Mouse (Mus musculus) frontal cortex, postnatal 10 days (tissue): ENCODE data around the gene Ddx55.

Experiments used
- DNase-seq, 2 experiments: peaks; one replicate each; pipeline ENCODE4 v3.0.0; 2022; ENCODE audit warnings: low spot score in 2 of 2, mixed read lengths in 1 of 2

Ddx55 gene

DNA sequence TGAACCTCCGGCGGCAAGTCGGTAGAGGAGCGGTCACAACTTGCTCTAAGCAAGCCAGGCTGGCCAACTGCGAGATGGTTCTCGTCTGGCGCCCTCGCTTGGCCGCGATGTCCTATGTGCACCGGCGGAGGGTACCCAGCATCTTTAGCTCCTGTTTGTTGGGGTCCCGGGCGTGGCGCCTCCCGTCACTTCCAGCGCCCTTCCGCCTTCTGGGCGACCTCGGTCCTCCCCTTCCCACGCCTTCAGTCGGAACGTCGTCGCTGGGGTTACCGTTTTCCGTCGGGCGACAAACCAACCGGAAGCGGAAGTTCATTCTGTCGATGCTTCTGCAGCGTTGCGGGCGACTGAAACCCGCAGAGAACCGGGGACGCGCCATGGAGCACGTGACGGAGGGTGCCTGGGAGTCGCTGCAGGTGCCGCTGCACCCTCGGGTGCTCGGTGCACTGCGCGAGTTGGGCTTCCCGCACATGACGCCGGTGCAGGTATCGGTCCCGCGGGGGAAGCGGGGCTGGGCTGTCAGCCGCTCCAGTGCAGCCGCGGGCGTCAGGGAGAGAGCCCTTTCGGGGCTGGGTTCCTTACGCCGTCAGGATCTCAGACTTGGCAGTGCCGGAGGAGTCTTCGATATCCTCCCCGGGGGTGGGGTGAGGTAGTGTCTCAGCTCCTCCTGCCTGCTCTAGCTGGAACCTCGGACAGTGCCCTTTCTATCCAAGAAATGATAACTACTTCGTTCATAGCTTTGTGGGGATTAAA is at the start of gene Ddx55:
Ddx55 (plus strand) TSS at position 307 of the 750 bp plus-strand sequence.
- peak; percentile 84 to 87 for DNase-seq

DNA sequence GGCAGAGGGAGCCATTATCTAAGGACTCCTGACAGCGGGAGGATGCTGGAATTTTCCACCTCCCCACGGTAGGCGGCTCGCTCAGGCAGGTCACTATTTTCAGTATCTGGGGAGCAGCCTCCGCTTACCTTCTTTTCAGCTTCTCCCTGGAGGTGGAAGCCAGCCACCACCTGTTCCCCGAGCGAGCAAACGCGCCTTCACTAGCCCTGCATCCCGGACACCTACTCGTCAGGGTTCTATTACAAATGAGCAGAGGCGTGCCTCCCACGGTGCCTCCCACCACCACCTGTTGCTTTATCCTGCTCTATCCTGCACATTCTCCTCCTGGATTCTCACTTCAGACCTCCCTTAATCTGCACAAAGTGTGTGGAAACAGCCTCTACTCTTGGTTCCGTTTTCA is 48.9 kb upstream of the Ddx55 start:
- DNase-seq, result no peak

DNA sequence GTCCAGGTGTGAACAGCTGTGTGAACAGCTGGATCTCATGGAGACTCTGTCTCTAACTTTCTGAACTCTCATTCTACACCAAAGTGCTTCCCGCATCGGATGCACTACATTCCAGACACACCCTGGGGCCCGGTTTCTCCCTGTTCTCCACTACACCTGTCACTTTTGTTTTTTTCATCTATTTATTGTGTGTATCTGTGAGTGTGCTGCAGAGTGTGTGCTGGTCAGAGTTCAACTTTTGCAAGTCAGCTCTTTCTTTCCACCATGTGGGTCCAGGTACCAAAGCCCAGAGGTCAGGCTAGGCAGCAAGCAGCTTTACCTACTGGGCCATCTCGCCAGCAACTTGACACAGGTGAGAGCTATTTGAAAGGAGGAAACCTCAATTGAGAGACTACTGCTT is 47.4 kb upstream of the Ddx55 start:
- DNase-seq, result no peak

DNA sequence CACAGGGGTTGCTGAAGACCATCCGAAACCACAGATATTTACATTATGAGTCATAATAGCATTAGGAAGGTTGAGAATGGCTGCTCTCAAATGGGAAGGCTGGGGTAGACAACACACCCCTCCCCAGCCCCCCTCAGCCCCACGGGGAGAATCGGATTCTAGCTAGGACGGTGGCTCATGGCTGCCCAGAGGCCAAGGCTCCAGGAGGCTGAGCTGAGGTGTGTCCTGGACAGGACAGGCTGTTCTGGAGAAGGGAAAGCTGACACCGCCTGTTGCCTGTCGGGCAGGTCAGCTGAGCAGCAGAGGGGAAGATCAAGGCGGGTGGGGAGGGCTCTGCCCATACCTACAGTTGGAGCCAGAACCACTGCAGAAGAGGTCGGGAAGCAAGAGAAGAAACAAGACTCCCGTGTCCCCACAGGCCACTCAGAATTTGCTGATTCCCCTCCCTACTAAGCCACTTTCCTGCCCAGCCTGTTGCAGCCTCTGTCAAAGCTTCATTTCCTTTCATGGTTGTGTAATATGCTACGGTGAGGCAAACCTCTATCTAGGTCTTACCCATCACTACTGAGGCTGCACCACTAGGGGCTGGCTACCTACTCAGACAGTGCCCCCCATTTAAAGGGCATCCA is 45.8 kb upstream of the Ddx55 start:
- DNase-seq, result no peak

DNA sequence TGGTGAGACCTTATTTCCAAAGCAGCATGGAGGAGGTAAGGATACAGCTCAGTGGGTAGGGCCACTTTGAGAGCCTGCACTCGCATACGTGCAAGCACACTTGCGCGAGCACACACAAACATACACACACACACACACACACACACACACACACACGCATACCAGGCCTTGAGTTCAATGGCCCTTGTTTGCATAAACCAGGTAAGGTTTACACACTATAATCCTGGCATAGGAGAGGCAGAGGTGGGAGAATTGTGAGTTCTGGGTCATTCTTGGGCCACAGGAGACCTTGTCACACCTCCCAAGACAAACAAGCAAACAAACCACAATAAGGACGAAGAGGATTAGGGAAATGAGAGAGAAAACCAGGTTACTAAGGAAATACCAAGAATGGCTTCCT is 43.5 kb upstream of the Ddx55 start:
- DNase-seq, result no peak

DNA sequence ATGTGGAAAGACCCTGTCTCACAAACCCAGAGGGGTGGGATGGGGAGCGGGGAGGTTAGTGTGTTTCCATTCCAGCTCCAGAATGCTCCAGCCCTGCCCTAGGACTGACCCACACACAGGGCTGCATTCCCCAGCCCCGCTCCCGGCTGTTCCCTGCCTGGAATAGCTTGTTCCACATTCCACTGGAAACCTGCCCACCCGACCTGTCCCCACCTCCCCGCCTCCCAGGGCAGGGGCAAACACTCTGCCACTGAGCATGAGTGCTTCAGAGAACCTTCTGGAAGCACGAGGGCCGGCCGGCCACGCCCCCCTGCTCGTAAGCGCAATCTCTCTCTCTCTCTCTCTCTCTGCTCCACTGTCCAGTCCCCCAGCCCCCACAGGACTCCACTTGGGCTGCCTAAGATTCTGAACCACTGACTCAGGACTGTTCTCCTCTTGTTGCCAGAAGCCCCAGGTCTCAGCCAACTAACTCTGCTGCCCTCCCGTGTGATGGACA is 42.9 kb upstream of the Ddx55 start:
- no peak for DNase-seq

DNA sequence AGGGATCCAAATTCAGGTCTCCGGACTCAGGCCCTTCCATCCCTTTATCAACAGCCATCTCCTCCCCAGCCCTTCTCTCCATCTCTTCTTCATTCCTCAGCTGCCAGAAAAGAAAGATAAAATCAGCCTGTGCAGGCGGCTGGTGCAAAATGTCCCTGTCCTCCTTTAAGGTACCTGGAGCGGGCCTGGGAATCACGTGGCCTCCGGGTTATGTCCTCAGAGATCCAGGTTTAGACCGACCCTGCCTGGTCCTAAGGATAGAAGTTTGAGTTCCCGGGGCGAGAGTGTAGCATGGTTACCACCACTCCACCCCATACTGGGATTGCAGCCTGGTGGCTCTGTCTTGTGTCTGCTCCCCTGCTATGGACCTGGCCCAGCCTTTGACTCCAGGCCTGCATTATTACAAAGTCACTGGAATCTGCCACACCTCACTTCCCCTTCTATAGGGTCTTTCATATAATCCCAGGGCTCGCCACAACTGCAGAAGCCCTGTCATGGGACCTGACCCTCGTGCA is 42.1 kb upstream of the Ddx55 start:
- DNase-seq, result no peak

DNA sequence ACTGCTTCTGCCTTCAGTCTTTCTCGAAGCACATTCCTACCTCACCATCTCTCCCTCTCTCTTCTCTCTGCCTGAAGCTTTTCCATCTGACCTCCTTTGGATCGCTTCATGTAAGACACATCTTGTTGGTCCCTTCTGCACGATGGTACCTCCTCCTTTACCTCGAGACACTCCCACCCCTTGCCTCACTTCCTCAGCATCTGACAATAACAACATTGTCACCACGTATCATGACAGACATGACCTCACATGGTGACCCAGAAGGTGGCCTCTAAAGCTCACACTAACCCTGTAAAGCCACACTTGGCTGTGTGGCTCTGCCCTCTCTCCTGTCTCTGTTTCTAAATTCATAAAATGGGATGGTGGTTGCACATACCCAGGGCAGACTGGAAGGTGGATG is 36.9 kb upstream of the Ddx55 start:
- DNase-seq, result no peak

DNA sequence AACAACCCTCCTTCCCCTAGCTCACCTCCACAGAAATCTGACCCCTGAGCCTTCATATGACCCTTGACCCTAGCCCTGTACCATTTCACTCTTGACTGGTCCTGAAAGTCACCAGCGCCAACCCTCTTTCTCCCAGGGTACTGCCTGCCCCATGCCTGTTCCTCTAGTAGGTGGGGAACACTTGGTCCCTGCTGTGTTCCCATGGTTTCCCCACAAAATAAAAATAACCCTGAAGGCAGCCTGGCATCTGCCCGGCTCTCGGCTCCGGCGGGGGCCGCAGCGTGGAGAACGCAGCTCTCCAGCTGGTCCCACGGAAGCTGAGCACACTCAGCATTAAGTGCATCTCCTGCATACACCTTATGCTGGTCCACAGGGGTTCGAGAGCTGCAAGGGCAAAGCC is 34.0 kb upstream of the Ddx55 start:
- DNase-seq, result peak; percentile 51 to 76

DNA sequence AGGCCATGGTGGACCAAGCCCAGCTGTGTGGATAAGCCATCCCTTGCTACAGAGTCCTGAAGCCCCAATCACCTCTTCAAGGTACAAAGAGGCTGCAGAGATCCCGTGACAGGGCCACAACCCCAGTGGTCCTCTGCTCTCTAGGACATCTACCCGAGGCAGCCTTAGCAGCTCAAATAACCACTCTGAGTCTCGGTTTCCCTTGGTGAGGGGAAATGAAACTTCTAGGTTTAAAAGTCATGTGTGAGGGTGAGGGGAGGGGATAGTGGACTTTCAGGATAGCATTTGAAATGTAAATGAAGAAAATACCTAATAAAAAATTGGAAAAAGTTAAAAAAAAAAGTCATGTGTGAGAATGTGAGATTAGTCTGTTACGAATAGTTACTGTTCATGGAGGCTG is 31.1 kb upstream of the Ddx55 start:
- DNase-seq, result no peak

DNA sequence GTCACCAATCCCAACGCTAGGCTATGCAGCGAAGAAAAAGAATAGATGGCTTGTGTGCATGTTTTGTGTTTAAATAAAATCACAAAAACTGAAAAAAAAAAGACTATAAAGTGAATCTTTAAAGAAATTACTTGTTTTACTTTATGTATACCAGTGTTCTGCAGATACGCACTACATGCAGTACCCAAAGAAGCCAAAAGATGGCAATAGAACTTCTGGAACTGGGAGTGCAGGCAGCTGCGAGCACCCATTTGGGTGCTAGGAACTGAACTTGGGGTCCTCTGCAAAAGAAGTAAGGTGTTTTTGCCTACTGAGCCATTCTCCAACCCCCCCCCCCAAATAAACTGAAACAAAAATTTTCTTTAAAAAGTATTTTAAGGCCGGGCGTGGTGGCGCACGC is 29.6 kb upstream of the Ddx55 start:
- no peak for DNase-seq

DNA sequence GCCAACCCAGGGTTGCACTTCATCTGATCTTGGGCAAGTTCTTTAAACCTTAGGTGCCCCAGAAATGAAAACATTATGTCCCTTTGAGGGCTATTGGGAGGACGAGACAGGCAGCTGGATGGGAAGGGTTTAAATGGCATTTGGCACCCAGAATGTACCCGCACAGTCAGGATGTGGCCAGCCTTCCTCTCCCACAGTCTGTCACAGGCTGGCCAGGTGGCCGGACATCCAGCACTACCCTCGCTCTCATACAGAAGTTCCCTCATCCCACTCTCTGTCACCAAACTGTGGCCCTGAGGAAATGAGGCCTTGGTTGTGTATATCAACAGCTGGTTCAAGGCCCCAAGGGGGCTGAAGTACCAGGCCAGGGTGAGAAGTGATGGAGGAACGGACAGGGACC is 27.7 kb upstream of the Ddx55 start:
- DNase-seq, result no peak

DNA sequence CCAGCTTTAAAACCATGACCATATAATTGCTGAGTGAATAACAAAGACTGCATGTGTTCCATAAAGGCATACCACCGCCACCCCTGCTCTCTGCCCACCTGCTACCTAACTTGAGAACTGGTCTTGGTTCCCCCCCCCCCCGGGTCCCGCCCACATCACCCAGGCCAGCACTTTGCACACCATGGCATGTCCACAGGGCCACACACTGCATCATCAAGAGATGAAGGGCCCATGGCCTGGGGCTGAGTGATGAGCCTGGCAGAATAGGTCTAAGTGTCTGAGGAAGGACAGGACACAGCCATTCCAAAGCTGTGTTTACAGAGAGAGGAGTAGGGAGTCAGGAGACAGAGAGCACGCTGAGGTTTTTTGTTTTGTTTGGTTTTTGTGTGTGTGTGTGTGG is 24.3 kb upstream of the Ddx55 start:
- DNase-seq, result no peak

DNA sequence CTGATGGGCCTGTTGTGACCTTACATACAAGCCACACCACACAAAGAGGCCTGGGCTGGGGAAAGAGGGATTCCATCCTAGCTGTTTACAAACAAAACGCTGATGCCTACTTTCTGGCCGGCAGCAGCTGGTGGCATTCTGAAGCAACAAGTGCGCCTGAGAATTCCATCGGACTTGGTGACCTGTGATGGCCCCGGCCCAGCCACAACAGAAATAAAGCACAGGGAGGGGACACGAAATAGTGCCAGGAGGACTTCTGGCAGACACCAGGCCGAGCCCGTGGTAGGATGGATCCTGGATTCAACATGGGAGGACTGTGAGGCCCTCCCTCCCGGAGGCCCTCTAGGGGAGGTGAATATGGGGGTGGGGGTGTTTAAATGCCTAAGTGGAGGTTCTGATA is 23.9 kb upstream of the Ddx55 start:
- no peak for DNase-seq

DNA sequence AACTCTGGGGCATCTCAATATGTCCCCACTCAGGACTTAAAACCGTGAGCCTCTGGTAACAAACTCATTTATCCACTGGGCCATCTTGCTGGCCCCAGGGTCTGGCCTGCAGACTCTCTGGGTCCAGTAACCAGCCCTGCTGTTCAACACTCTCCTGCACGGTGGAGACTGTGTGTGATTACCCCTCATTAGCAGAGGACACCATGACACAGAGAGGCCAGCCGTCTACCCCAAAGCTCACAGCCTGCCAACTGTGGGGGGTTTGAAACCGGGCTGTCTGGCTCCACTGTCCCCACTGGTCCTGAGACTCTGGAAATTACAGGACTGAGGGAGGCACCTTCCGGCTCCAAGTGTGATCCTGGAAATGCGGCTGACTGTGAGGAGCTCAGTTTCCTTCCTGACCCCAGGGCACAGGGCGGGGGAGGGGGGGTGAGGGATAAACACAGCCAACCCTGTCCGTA is 23.4 kb upstream of the Ddx55 start:
- DNase-seq, result no peak

DNA sequence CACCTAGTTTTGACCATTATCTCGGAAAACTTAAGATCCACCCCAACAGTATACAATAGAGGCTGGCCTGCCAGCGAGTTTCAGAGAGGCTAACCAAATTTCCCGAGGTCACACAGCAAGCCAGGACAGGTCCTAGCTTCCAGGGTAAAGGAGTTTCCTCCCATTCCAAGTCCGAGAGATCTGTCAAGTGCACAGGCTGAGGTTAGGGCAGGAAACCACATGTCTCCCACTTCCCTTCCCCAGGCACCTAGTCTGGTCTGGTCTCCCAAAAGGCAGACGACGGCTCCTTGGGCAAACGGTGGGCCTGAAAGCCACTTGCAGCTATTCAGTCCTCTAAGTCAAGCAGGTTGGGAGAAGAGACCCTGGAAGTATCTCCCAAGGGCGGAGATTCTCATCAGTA is 23.0 kb upstream of the Ddx55 start:
- DNase-seq, result no peak

DNA sequence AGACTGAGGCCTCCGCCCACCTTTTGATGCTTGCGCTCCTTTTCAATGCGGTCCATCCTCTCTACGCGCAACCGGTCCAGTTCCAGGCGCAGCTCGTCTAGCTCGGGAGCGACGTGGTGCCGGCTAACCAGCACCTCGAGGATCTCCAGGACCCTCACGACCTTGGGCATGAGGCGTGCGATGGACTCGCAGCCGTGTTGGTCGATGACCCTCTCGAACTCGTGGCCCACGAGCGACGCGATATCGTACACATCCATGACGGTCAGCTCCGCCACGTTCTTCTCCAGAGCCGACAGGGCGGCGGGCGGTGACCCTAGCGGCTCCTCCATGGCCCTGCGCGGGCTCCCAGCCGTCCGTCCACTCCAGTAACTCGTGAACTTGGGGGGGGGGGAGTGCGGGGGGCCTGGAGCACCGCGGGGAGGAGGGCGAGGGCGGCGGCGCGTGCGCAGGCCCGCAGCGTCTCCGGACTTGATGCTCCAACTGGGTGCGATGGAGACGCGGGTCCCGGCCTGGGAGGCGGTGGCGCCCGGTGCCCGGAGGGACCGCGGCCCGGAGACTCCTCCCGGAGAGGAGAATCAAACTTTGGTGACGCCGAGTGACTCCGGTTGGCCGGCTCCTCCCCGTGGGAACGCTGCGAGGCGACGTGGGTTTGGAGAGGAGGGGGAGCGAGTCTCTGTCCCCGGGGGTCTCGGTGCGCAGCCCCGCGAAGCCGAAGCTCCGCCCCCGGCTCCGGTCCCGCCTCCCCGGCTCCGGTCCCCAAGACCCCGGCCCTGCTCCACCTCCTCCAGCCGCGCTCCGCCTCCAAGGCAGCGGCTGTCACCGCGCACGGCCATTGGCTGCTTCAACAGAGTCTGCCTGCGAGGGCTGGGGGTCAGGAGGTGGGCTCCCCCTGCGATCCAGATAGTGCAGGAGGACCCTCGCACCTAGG is 21.7 kb upstream of the Ddx55 start, which contains the start of gene Rilpl1:
Rilpl1 (minus strand) TSS at position 737 of the 928 bp plus-strand sequence.
- peak; percentile 65 to 83 for DNase-seq

DNA sequence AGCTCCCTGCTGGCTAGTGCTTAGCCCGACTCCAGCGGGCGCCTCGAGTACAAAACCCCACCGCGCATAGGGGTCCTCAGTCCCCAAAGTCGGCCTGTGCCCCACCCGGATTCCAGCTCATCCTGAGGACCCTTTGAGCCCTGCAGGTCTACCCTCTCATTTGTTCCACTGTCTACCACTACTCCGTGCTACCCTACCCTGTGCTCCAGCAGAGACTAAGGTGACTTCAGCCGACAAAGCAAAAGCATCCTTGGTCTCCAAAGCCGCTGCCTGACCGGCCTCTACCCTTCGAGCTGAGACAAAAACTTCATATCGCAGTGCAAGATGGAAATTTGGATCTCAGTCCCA is 21.1 kb upstream of the Ddx55 start:
- DNase-seq, result no peak

DNA sequence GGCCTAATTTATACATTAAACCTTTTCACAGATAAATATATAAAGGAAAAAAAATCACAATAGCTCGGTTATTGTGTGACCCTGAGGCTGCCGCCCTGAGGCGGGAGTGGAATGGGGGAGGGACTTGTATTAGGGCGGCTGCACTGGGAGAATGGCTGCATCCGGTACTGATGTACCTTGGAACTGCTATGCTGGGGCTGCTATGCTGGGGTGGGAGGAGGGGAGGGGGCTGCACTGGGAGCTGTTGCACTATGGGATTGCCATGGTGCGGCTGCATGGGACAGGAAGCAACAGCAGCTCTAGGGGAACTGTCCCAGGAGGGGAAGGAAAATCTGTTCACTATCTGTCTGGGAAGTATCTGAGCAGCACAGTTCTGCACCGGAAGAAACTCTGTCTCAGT is 20.2 kb upstream of the Ddx55 start:
- DNase-seq, result no peak

DNA sequence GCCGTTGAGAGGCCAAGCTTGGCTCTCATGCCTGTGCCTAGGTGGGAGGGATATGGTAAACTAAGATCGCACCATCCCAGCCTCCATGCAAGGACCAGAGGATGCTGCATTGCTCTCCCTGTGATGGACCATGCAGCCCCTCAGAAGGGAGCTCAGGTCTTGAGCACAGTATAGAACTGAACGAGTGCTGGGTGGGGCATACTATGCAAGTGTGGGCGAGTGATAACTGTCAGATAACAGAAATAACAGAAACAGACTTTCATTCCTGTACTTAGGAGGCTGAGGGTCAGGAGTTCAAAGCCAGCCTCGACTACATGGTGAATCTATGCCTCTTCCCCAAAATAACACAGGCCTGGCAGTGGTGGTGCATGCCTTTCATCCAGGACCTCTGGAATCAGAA is 17.6 kb upstream of the Ddx55 start:
- DNase-seq, result no peak

DNA sequence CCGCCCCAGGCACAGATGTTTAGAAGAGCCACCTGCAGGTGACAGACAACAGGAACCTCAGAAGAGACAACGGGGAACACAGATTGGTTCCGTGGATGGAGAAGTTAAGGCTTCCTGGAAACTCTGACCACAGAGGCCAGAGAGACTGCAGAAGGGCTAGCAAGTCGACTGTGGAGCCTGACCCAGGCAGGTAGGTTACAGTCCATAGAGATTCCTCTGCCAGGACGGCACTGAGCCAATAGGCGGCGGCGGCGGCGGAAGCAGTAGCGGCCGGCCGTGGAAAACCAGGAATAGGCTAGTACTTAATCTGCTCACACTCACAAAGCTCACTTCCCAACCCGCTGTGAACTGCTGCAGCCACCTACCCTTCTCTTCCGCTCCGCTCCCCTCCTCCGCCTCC is 15.9 kb upstream of the Ddx55 start:
- no peak for DNase-seq
